In the genomic region with DNA sequence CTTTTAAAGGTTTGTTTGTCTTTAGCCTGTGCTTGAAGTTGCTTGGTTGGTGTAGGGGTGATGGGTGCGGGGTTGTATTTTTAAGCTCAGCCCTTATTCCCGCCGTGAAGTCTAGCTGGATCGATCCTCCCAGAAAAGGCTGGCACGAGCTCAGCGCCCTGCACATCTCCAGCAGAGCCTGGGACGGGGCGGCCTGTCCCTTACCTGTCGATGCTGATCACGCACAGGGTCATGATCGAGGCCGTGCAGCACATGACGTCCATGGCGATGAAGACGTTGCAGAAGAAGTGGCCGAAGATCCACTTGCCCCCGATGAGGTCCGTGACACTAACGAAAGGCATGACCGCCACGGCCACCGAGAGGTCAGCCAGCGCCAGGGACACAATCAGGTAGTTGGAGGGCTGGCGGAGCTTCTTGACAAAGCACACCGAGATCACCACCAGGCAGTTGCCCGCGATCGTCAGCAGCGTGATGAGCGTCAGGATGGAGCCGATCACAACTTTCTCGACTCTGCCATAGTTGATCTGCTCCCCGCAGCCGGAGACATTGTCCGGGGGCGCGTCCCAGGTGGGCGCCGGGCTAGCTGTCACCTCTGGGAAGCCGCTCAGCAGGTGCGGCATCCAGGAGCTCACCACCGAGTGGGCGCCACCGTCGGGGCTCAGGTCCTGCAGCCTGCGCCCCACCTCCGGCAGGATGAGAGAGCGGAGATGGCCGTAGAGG, we compare ENCODE assay signal across 8 mouse cellular contexts. TPM values are rescaled to one million over a fixed set of nuclear protein-coding genes. Genes with fewer than 3 reads are reported as not detected.
A peak's percentile ranks its signal among the peaks of the same experiment; 100 is the strongest.
DNase-seq lines count a peak whose midpoint lies in the region; ATAC-seq lines count a peak whose summit lies in the region.

No protein-coding gene starts in this region.

- H3K4me3 ChIP-seq in heart, embryonic 11.5 days (ENCODE audit: low read depth, low read length) = peak overlapping the region; percentile 53
- H3K4me3 ChIP-seq in hindbrain, embryonic 14.5 days (replicated peaks; ENCODE audit: low read length) = peak overlapping the region; percentile 68
- peak overlapping the region; percentile 58 for H3K4me3 ChIP-seq in midbrain, embryonic 14.5 days (replicated peaks; ENCODE audit: low read depth, low read length)

- H3K27ac ChIP-seq in heart, embryonic 11.5 days (ENCODE audit: low read depth, low read length) = no peak overlapping the region
- H3K27ac ChIP-seq in hindbrain, embryonic 14.5 days = peak overlapping the region; percentile 72
- 0 out of 2 replicates have a peak overlapping the region, but pooled peaks have one; percentile 37 for H3K27ac ChIP-seq in midbrain, embryonic 14.5 days (replicated peaks; ENCODE audit: low read depth, low read length)

- peaks cover 5% of the 10 kb centered on the region; the same call in 1 of the 2 replicates for H3K4me1 ChIP-seq in heart, embryonic 11.5 days (ENCODE audit: control insufficient read depth, insufficient read depth, low read length)
- no peaks in the 10 kb centered on the region for H3K4me1 ChIP-seq in hindbrain, embryonic 14.5 days (replicated peaks; ENCODE audit: control insufficient read depth, insufficient read depth, low read length)
- H3K4me1 ChIP-seq in midbrain, embryonic 14.5 days (ENCODE audit: control insufficient read depth, insufficient read depth, low read length) = no peaks in the 10 kb centered on the region

- peaks cover 37% of the 10 kb centered on the region for H3K27me3 ChIP-seq in heart, embryonic 11.5 days (ENCODE audit: control insufficient read depth, insufficient read depth, low read length)
- peaks cover 30% of the 10 kb centered on the region for H3K27me3 ChIP-seq in hindbrain, embryonic 14.5 days (ENCODE audit: control insufficient read depth, insufficient read depth, low read length)
- peaks cover 17% of the 10 kb centered on the region for H3K27me3 ChIP-seq in midbrain, embryonic 14.5 days (ENCODE audit: control insufficient read depth, insufficient read depth, low read length)

- H3K9me3 ChIP-seq in heart, embryonic 11.5 days (replicated peaks; ENCODE audit: control insufficient read depth, low read length) = no peaks in the 10 kb centered on the region
- H3K9me3 ChIP-seq in hindbrain, embryonic 14.5 days (ENCODE audit: control insufficient read depth, low read length) = no peaks in the 10 kb centered on the region
- no peaks in the 10 kb centered on the region for H3K9me3 ChIP-seq in midbrain, embryonic 14.5 days (ENCODE audit: control insufficient read depth, low read length)

- peak; percentile 14; the same call in 1 of the 2 replicates for ATAC-seq in heart, embryonic 11.5 days (replicated peaks; ENCODE audit: insufficient number of reproducible peaks, low FRiP score, low TSS enrichment)
- ATAC-seq in hindbrain, embryonic 14.5 days (ENCODE audit: low FRiP score) = peak; percentile 61
- peak; percentile 66 for ATAC-seq in midbrain, embryonic 14.5 days (ENCODE audit: low FRiP score, low TSS enrichment)

- peak overlapping the region; percentile 93 for H3K4me2 ChIP-seq in heart, embryonic 11.5 days
- H3K4me2 ChIP-seq in hindbrain, embryonic 14.5 days (replicated peaks) = peak overlapping the region; percentile 77
- peak overlapping the region; percentile 79 for H3K4me2 ChIP-seq in midbrain, embryonic 14.5 days (ENCODE audit: low read length)

- 7% methylated on average over 49 of the region's 49 CpGs for WGBS in heart, embryonic 11.5 days (ENCODE audit: insufficient replicate concordance)
- WGBS in hindbrain, embryonic 14.5 days = 8% methylated on average over 49 of the region's 49 CpGs
- 8% methylated on average over 49 of the region's 49 CpGs for WGBS in midbrain, embryonic 14.5 days

- H3K9ac ChIP-seq in heart, embryonic 11.5 days (ENCODE audit: low read depth, low read length) = no peak overlapping the region; the same call in 1 of the 2 replicates
- H3K9ac ChIP-seq in hindbrain, embryonic 14.5 days = peak overlapping the region; percentile 69
- H3K9ac ChIP-seq in midbrain, embryonic 14.5 days (replicated peaks; ENCODE audit: low read length) = peak overlapping the region; percentile 63

- DNase-seq in heart, adult 8-10 months (ENCODE audit: low spot score) = no peak
- DNase-seq in thymus, postnatal 4 days = peak; percentile 12
- DNase-seq in thymus, postnatal 0 days (ENCODE audit: low spot score) = no peak
- DNase-seq in hindbrain, embryonic 14.5 days (ENCODE audit: low spot score) = no peak
- DNase-seq in midbrain, embryonic 14.5 days = peak; percentile 11
- no peak for DNase-seq in Muller cell, postnatal 12 days (ENCODE audit: inconsistent ontology term)
- no peak for DNase-seq in spleen, adult 12 weeks (ENCODE audit: low spot score)

- no peaks in the 10 kb centered on the region for H3K36me3 ChIP-seq in heart, embryonic 11.5 days (ENCODE audit: control insufficient read depth, insufficient read depth, low read length)
- H3K36me3 ChIP-seq in hindbrain, embryonic 14.5 days (replicated peaks; ENCODE audit: control insufficient read depth, insufficient read depth) = no peaks in the 10 kb centered on the region
- H3K36me3 ChIP-seq in midbrain, embryonic 14.5 days (ENCODE audit: control insufficient read depth, insufficient read depth, low read length) = no peaks in the 10 kb centered on the region

RNA-seq across cellular contexts. Expression of a gene that starts 0.6 kb away (rescaled TPM):
- not detected in 2 replicates for polyA plus RNA-seq in heart, embryonic 11.5 days (2014; fragmentation: Nextera tagmentation; extraction: Ambion mirVana)
- under 1 TPM; 0.37 to 0.47 (median 0.39) TPM for total RNA-seq in heart, adult 8-10 months (2022)
- polyA plus RNA-seq in thymus, postnatal 0 days (2015; fragmentation: Nextera tagmentation; extraction: Ambion mirVana) = 3.0 and 3.2 TPM in 2 replicates
- 16.4 and 20.8 TPM in 2 replicates for polyA plus RNA-seq in hindbrain, embryonic 14.5 days (2014; fragmentation: Nextera tagmentation; extraction: Ambion mirVana)
- polyA plus RNA-seq in midbrain, embryonic 14.5 days (2014; fragmentation: Nextera tagmentation; extraction: Ambion mirVana) = 5.0 and 5.6 TPM in 2 replicates

RNA-seq across cellular contexts. Expression of a gene that starts 26.9 kb away (rescaled TPM):
- 53.3 and 55.6 TPM in 2 replicates for polyA plus RNA-seq in heart, embryonic 11.5 days (2014; fragmentation: Nextera tagmentation; extraction: Ambion mirVana)
- total RNA-seq in heart, adult 8-10 months (2022) = 10 to 100 TPM; 12.7 to 16.2 (median 15.0) TPM
- polyA plus RNA-seq in thymus, postnatal 0 days (2015; fragmentation: Nextera tagmentation; extraction: Ambion mirVana) = 92.1 and 92.3 TPM in 2 replicates
- 68.0 and 69.7 TPM in 2 replicates for polyA plus RNA-seq in hindbrain, embryonic 14.5 days (2014; fragmentation: Nextera tagmentation; extraction: Ambion mirVana)
- polyA plus RNA-seq in midbrain, embryonic 14.5 days (2014; fragmentation: Nextera tagmentation; extraction: Ambion mirVana) = 71.7 and 74.3 TPM in 2 replicates

Comparison
In these comparisons a context has a peak if more than half of its experiments do, and no peak if none do; other contexts are left out.
1. DNase-seq: peak in thymus, postnatal 4 days (single experiment) and midbrain, embryonic 14.5 days (single experiment); none in heart, adult 8-10 months (single experiment), thymus, postnatal 0 days (single experiment), hindbrain, embryonic 14.5 days (single experiment), Muller cell, postnatal 12 days (single experiment) and spleen, adult 12 weeks (single experiment).
2. ATAC-seq: peak in every context shown above with its lines; median percentile 66 in midbrain, embryonic 14.5 days; 61 in hindbrain, embryonic 14.5 days; 14 in heart, embryonic 11.5 days.
3. Peak in every context shown above with its lines, with median percentiles within 50 percentile points of each other: H3K4me2 ChIP-seq and H3K4me3 ChIP-seq.